Mouse (Mus musculus): Measurements from ENCODE around the gene Cldn7.

DNA sequence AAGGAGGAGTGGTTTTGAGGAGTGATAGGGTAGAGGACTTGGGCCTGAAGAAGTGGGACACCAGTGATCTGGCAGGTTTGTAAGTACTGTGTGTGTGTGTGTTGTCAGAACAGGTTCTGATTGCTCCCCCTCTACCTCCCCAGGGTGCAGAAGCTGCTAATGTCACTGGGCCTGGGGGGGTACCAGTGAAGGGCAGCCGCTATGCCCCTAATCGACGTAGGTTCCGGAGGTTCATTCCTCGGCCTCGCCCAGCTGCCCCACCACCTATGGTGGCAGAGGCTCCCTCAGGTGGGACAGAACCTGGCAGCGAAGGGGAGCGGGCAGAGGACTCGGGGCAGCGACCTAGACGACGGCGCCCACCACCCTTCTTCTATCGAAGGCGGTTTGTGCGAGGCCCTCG lies 24.8 kb upstream of the Cldn7 start:
- TF ChIP-seq POLR2A (IDR thresholded peaks at IDR 0.05; ENCODE audit: borderline replicate concordance, extremely low read depth, insufficient read depth, insufficient read length, poor library complexity, severe bottlenecking) (no peak), CTCF (IDR thresholded peaks at IDR 0.05; ENCODE audit: borderline replicate concordance, extremely low read depth, insufficient read depth, insufficient read length) (no peak)

All from brain, embryonic 14.5 days (tissue).